Mouse (Mus musculus) forelimb bud, embryonic 11.5 days (tissue): ENCODE measurements around the gene Cnn2.
A peak's percentile ranks its signal among the peaks of the same experiment; 100 is the strongest.
"Not testable (repeated sequence)": the region's sequence is repeated elsewhere in the genome, so short reads cannot be mapped to it uniquely, and the experiment has no call there.

Experiments used
- DNase-seq: peaks from one replicate; pipeline ENCODE4 v3.0.0-alpha.2; 2012; ENCODE audit warnings: low read depth, low spot score

Gene Cnn2

DNA sequence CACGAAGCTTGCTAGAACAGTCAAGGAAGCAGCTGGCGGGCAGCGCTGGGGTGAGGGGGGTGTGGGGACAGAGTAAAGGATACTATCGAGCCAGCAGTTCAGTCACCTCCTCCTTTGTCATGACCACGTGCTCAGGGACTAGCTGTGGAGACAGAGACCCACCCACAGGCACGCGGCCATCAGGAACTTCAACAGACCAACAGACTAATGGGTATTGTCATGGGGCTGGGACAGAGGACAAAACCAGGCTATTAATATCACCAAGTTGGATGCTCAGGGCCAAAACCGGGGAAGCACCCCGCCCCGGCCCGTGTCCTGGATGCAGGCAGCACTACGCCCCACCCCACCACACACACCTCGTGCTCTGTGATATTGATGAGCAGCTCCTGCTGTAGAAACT, 48.4 kb downstream of the Cnn2 start:
- DNase-seq: no peak

- DNase-seq: peak; percentile 98
These were observed 51.2 kb downstream of the Cnn2 start, which contains the start of gene Polr2e for GRCm38 (mm10) chr10:80039559-80039979. Gene Polr2e (minus strand): TSS chr10:80039795.

GRCm38 (mm10) chr10:80041409-80042060, 53.2 kb downstream of the Cnn2 start:
- DNase-seq: not testable (repeated sequence)

DNA sequence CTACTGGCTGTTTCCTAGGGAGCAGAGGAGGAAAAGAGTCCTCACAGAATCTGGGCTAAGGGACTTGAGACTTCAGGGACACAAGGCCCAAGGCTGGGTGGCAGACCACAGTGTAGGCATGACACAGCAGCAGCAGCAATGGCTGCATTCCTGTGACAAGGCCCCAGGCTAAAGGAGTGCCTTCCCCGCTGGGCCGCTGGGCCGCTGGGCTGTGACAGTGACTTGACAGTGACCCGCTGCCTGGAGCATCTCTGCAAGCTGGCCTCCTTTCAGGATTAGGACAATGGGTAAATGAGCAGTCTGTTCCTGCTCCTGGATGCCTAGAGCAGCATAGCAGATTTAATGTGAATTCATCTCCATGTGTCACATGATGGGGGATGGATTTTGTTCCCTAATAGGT, 55.7 kb downstream of the Cnn2 start:
- DNase-seq: no peak

- not testable (repeated sequence) for DNase-seq
These were observed 57.0 kb downstream of the Cnn2 start for GRCm38 (mm10) chr10:80045364-80045763.
